Mouse (Mus musculus): ENCODE measurements around the gene Gm36210. TPM values are rescaled to one million over a fixed set of nuclear protein-coding genes. Genes with fewer than 3 reads are reported as not detected.

Gm36210 gene
- polyA plus RNA-seq, 1 experiment from 2014 or later, result 0.59 TPM

DNA sequence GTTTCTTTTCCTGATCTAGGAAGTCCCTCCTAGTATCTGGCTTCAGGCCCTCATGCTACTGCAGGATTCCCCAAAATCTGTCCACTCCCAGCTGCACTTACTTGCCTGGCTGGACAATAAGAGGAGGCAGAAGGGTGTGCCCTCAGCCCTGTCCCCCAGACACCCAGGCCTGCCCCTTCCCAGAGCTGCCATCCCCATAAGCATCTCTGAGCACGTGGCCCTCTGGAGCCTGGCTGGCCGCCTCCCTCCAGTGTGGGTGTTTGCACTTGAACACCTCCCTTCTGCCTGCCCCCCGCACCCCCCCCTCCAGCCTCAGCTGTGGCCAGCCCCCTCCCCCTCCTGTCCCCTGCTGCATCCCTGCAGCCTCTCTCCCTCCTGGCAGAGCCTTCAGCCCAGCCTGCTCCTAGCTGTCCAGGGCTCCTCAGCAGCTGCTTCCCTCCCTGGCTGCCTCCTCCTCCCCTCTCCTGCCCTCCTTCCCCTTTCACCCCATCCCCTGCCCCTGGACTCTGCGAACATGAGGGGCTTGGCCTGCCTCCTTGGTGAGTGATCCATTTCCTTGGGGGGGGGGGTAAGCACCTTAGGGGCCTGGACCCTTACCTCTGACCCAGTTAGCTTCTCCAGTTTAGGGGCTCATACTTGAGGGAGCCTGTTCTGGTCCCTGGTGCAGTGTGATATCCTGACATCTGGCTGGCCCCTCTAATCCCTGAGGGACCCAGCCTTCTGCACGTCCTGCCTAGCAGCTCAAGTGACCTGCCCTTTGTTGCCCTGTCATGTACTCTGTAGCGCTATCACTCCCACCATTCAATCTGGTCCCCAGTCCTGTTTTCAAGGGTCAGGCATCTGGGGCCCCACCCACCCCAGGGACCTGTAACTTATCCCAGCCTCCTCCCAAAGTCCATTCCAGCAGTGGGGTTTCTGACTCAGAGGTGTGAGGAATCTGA, 19.4 kb upstream of the Gm36210 start, which contains the start of gene Ssc5d:
Gene Ssc5d, plus strand, starts transcription at position 345 of the 941 bp plus-strand sequence.
- H3K9ac ChIP-seq (ENCODE audit: low read length), result peak within 1 kb of the TSS; percentile 71
- H3K27me3 ChIP-seq (ENCODE audit: control insufficient read depth, insufficient read depth, low read length), result no peaks in the 10 kb centered on the region
- ATAC-seq (replicated peaks; ENCODE audit: low FRiP score), result peak; percentile 14; the same call in 1 of the 2 replicates
- no peaks in the 10 kb centered on the region for H3K9me3 ChIP-seq (ENCODE audit: control insufficient read depth, low read length)
- WGBS, result 2% methylated on average over 5 of the region's 6 CpGs
- H3K36me3 ChIP-seq (ENCODE audit: control insufficient read depth, insufficient read depth, low read length), result peaks cover 2% of the 10 kb centered on the region; the same call in 1 of the 2 replicates
- DNase-seq (ENCODE audit: low spot score), result peak; percentile 72
- H3K4me2 ChIP-seq (ENCODE audit: low read depth, low read length, severe bottlenecking), result peak within 1 kb of the TSS; percentile 18; the same call in 1 of the 2 replicates
- no peak within 1 kb of the TSS for H3K4me3 ChIP-seq (ENCODE audit: low read depth, low read length)
- H3K4me1 ChIP-seq (replicated peaks; ENCODE audit: control insufficient read depth, insufficient read depth, low read length), result peaks cover 43% of the 10 kb centered on the region
- peak within 1 kb of the TSS; percentile 97 for H3K27ac ChIP-seq (ENCODE audit: low read depth, low read length)

DNA sequence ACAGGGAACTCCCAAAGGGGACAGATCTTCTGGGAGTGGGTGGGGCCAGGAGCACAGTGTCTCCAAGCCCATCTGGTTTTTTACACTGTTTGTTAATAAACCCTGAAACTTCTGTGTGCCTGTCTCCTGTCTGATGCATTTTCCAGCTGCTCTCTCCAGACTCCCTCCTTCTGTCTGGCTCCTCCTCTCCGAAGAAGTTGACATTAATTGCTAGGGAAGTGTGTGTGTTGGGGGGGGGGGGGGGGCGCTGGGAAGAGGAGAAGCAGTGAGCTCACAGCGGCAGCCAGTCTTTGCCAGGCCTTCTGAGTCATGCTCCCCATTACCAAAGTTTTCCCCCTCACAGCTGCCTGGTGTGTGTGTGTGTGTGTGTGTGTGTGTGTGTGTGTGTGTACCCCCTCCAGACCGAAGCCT, 18.6 kb upstream of the Gm36210 start:
- Histone ChIP-seq H3K4me3 (ENCODE audit: low read depth, low read length) (no peak overlapping the region), H3K4me2 (ENCODE audit: low read depth, low read length, severe bottlenecking) (peak overlapping the region; percentile 18; the same call in 1 of the 2 replicates), H3K27ac (ENCODE audit: low read depth, low read length) (peak overlapping the region; percentile 97), H3K9me3 (ENCODE audit: control insufficient read depth, low read length) (no peaks in the 10 kb centered on the region), H3K36me3 (ENCODE audit: control insufficient read depth, insufficient read depth, low read length) (peaks cover 4% of the 10 kb centered on the region; the same call in 1 of the 2 replicates), H3K4me1 (replicated peaks; ENCODE audit: control insufficient read depth, insufficient read depth, low read length) (peaks cover 45% of the 10 kb centered on the region), H3K9ac (ENCODE audit: low read length) (peak overlapping the region; percentile 35; the same call in 1 of the 2 replicates), H3K27me3 (ENCODE audit: control insufficient read depth, insufficient read depth, low read length) (no peaks in the 10 kb centered on the region)
- 7% methylated on average over 4 of the region's 4 CpGs for WGBS
- DNase-seq (ENCODE audit: low spot score), result peak; percentile 64
- ATAC-seq (replicated peaks; ENCODE audit: low FRiP score), result no peak

DNA sequence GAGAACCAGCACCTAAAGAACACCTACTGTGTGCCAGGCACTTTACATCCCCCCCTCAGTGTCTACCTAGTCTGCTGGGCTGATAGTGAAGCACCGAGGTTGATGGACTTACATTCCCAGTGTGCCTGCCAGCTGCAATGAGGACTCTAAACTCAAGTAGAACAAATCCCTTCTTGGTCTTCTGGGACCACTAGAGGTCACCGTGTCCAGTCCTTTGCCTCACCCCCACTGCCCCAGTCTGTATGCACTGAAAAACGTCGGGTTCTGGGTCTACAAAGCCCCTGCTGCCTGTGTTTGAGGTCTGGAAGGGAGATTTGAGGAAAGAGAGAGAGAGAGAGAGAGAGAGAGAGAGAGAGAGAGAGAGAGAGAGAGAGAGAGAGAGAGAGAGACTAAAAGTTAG, 18.2 kb upstream of the Gm36210 start:
- Histone ChIP-seq H3K4me1 (replicated peaks; ENCODE audit: control insufficient read depth, insufficient read depth, low read length) (peaks cover 45% of the 10 kb centered on the region), H3K27ac (ENCODE audit: low read depth, low read length) (peak overlapping the region; percentile 97), H3K4me2 (ENCODE audit: low read depth, low read length, severe bottlenecking) (peak overlapping the region; percentile 81), H3K27me3 (ENCODE audit: control insufficient read depth, insufficient read depth, low read length) (no peaks in the 10 kb centered on the region), H3K4me3 (ENCODE audit: low read depth, low read length) (peak overlapping the region; percentile 31), H3K9ac (ENCODE audit: low read length) (peak overlapping the region; percentile 71), H3K9me3 (ENCODE audit: control insufficient read depth, low read length) (no peaks in the 10 kb centered on the region), H3K36me3 (ENCODE audit: control insufficient read depth, insufficient read depth, low read length) (peaks cover 5% of the 10 kb centered on the region; the same call in 1 of the 2 replicates)
- ATAC-seq (replicated peaks; ENCODE audit: low FRiP score), result no peak
- WGBS, result 10% methylated on average over 4 of the region's 4 CpGs
- DNase-seq (ENCODE audit: low spot score), result peak; percentile 58

DNA sequence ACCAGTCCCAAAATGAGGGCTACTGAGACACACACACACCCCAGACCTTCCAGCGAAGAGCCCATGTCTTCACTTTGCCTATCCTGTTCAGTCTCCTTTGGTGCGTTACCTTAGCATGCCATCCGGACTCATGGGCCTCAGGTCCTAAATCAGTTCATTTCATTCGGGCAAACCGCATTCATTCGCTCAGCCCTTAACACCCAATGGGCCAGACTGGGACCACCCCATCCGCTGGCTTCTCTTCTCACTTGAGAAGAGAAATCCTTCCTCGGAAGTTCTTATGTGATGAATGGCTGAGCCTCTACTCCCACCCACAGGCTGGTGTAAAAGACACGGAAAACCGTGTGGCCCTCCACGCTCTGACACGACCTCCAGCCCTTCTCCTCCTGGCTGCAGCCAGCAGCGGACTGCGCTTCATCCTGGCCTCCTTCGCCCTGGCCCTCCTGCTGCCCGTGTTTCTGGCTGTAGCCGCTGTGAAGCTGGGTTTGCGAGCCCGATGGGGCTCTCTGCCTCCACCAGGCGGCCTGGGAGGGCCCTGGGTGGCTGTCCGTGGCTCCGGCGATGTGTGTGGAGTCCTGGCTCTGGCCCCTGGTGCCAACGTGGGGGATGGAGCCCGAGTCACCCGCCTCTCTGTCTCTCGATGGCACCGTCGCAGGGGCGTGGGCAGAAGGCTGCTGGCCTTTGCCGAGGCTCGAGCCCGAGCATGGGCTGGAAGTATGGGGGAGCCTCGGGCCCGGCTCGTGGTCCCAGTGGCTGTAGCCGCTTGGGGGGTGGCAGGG, 17.5 kb upstream of the Gm36210 start:
- Histone ChIP-seq H3K4me1 (replicated peaks; ENCODE audit: control insufficient read depth, insufficient read depth, low read length) (peaks cover 45% of the 10 kb centered on the region), H3K9me3 (ENCODE audit: control insufficient read depth, low read length) (no peaks in the 10 kb centered on the region), H3K36me3 (ENCODE audit: control insufficient read depth, insufficient read depth, low read length) (peaks cover 5% of the 10 kb centered on the region; the same call in 1 of the 2 replicates), H3K9ac (ENCODE audit: low read length) (peak overlapping the region; percentile 71), H3K4me3 (ENCODE audit: low read depth, low read length) (peak overlapping the region; percentile 31), H3K27me3 (ENCODE audit: control insufficient read depth, insufficient read depth, low read length) (no peaks in the 10 kb centered on the region), H3K27ac (ENCODE audit: low read depth, low read length) (peak overlapping the region; percentile 97), H3K4me2 (ENCODE audit: low read depth, low read length, severe bottlenecking) (peak overlapping the region; percentile 81)
- DNase-seq (ENCODE audit: low spot score) (peak; percentile 74), ATAC-seq (replicated peaks; ENCODE audit: low FRiP score) (no peak; the same call in 1 of the 2 replicates)
- WGBS, result 3% methylated on average over 37 of the region's 37 CpGs

DNA sequence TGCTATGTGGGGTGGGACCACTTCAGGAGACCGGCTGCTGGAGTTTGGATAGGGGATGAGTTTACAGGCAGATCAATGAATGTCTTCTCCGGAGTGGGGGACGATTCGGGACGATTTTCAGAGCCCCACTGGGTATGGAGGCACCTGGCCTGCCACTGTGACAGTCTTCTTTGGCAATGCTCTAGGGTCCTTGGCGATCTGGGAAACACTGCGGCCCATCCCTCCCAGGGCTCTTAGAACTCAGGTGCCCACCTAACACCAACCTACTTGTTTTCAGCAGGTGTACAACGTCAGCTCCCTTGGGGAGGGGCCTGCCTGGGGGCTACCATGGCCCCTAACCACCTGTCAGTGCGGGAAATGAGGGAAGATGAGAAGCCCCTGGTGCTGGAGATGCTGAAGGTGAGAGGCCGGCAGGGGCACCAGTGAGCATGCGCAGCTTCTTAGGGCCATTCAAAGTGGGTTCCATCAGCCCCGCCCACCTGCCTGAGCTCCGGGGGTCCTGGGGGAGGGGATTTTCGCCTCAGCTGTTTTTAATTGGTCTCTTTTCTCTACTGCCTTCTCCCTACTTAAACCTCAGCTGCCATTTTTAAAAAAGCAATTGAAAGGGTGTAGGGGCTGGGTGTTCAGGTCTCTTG, 16.7 kb upstream of the Gm36210 start:
- Histone ChIP-seq H3K4me1 (replicated peaks; ENCODE audit: control insufficient read depth, insufficient read depth, low read length) (peaks cover 45% of the 10 kb centered on the region), H3K36me3 (ENCODE audit: control insufficient read depth, insufficient read depth, low read length) (peaks cover 5% of the 10 kb centered on the region; the same call in 1 of the 2 replicates), H3K4me3 (ENCODE audit: low read depth, low read length) (peak overlapping the region; percentile 31), H3K4me2 (ENCODE audit: low read depth, low read length, severe bottlenecking) (peak overlapping the region; percentile 81), H3K9ac (ENCODE audit: low read length) (peak overlapping the region; percentile 71), H3K27me3 (ENCODE audit: control insufficient read depth, insufficient read depth, low read length) (no peaks in the 10 kb centered on the region), H3K27ac (ENCODE audit: low read depth, low read length) (peak overlapping the region; percentile 97), H3K9me3 (ENCODE audit: control insufficient read depth, low read length) (no peaks in the 10 kb centered on the region)
- ATAC-seq (replicated peaks; ENCODE audit: low FRiP score) (peak; percentile 53), DNase-seq (ENCODE audit: low spot score) (peak; percentile 93)
- WGBS, result under 1% methylated on average over 14 of the region's 14 CpGs

DNA sequence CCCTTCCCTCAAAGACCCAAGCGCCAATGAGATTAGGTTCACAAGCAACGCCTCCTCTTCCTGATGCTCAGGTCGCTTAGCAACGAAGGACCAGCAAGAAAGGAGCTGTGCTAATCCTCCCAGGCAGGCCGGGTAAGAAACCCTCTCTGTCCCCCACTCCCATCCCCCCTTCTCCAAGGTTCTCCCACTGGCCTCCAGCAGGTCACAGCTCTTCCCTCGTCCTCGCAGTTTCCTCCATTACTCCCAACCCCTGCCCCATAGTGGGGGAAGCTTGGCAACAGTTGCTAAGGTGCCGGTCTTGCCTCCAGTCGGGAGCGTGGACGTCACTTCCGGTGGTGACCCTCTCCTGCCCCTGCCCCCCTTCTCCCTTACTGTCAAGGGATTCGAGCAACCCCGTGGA, 16.2 kb upstream of the Gm36210 start:
- DNase-seq (ENCODE audit: low spot score), result peak; percentile 93
- Histone ChIP-seq H3K9ac (ENCODE audit: low read length) (peak overlapping the region; percentile 59), H3K36me3 (ENCODE audit: control insufficient read depth, insufficient read depth, low read length) (peaks cover 5% of the 10 kb centered on the region; the same call in 1 of the 2 replicates), H3K27ac (ENCODE audit: low read depth, low read length) (peak overlapping the region; percentile 97), H3K4me1 (replicated peaks; ENCODE audit: control insufficient read depth, insufficient read depth, low read length) (peaks cover 44% of the 10 kb centered on the region), H3K4me3 (ENCODE audit: low read depth, low read length) (peak overlapping the region; percentile 31), H3K27me3 (ENCODE audit: control insufficient read depth, insufficient read depth, low read length) (no peaks in the 10 kb centered on the region), H3K9me3 (ENCODE audit: control insufficient read depth, low read length) (no peaks in the 10 kb centered on the region), H3K4me2 (ENCODE audit: low read depth, low read length, severe bottlenecking) (peak overlapping the region; percentile 81)
- ATAC-seq (replicated peaks; ENCODE audit: low FRiP score), result peak; percentile 85
- WGBS, result under 1% methylated on average over 14 of the region's 14 CpGs

DNA sequence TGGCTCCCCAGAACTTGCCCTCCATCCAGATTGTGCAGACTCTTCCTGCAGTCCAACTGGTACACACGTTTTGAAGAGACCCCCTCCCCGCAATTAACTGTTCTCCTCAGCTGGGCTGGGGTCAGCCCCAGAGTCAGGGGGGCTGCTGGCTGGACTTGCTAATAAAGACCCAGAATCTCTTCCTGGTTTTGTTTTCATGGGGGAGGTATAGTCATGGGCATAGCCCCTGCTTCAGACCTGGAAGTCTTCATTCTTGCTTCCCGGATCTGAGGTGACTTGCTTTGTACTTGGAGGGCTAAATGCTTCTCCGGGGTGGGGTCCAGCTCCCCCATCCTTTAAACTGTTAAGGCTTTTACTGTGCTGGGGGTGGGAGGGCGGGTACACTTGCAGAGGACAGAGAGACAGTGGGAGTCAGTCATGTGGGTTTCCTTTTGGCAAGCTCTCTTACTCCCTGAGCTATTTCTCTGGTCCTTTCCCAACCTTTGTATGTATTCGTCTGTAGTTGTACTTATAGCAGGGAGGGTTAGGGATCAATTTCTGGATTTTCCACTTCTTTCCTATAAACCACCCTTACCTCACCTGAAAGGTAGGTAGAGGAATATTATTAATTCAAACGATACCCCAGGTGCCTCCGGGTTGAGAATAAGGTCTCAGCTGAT, 15.6 kb upstream of the Gm36210 start, which contains the start of gene Nat14:
Gene Nat14, plus strand, starts transcription at position 205 of the 659 bp plus-strand sequence.
- Histone ChIP-seq H3K4me1 (replicated peaks; ENCODE audit: control insufficient read depth, insufficient read depth, low read length) (peaks cover 43% of the 10 kb centered on the region), H3K4me3 (ENCODE audit: low read depth, low read length) (peak within 1 kb of the TSS; percentile 31), H3K9ac (ENCODE audit: low read length) (peak within 1 kb of the TSS; percentile 59), H3K4me2 (ENCODE audit: low read depth, low read length, severe bottlenecking) (peak within 1 kb of the TSS; percentile 81), H3K36me3 (ENCODE audit: control insufficient read depth, insufficient read depth, low read length) (peaks cover 5% of the 10 kb centered on the region; the same call in 1 of the 2 replicates), H3K27ac (ENCODE audit: low read depth, low read length) (peak within 1 kb of the TSS; percentile 97), H3K27me3 (ENCODE audit: control insufficient read depth, insufficient read depth, low read length) (no peaks in the 10 kb centered on the region), H3K9me3 (ENCODE audit: control insufficient read depth, low read length) (no peaks in the 10 kb centered on the region)
- WGBS, result 26% methylated on average over 8 of the region's 8 CpGs
- ATAC-seq (replicated peaks; ENCODE audit: low FRiP score) (no peak), DNase-seq (ENCODE audit: low spot score) (no peak)
